Mouse (Mus musculus): ENCODE data around the gene Srpk3. TPM values are rescaled to one million over a fixed set of nuclear protein-coding genes. Genes with fewer than 3 reads are reported as not detected.
"Not testable (repeated sequence)": the region's sequence is repeated elsewhere in the genome, so short reads cannot be mapped to it uniquely, and the experiment has no call there.

The Srpk3 gene
- 1 to 10 TPM; 5.1 to 5.8 TPM for total RNA-seq (2021)

DNA sequence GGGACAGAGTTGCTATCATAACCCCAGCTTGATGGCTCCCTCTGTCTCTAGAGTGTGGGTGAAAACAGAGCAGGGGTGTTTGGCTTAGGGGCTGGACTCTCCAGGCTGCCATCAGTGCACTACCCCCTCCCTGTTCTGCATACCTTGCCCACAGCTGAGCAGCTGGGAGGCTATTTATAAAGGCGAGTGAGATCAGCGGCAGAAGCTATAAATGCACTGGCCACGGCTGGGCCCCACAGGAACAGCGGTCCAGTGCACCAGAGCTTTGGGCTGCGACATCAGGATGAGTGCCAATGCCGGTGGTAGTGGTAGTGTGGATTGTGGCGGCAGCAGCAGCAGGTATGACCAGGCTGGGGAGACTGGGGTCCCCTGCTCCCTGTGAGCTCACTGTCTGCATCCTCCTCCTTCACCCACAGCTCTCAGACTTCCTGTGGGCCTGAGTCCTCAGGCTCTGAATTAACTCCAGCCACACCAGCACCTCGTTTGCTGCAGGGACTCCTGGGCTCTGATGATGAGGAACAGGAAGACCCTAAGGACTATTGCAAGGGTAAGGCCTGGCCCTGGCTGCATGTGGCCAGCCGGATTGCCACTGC lies at the start of gene Srpk3:
Srpk3 (plus strand) TSS at position 238 of the 593 bp plus-strand sequence.
- DNase-seq, result no peak

DNA sequence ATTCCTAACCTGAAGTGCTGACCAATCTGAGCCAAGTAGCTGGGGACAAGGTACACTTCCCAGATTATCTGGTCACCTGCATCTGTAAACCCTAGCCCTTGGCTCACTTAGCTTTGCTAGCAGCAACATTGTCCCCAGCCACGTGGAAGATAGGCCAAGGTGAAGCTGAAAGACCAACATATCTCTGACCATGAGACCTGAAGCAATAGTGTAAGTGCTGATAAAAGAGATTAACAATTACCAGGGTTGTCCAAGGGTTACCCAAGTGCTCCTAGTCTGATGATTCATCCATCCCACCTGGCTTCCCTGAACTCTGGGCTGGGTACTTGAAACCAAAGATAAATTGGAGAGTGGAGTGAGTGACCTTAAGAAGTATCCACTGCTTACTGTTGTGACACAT lies 43.3 kb upstream of the Srpk3 start:
- DNase-seq, result no peak

GRCm38 (mm10) chrX:73738155-73738554 lies 36.0 kb upstream of the Srpk3 start:
- no peak for DNase-seq

GRCm38 (mm10) chrX:73739151-73739550 lies 35.1 kb upstream of the Srpk3 start:
- DNase-seq, result no peak

GRCm38 (mm10) chrX:73739841-73740240 lies 34.4 kb upstream of the Srpk3 start:
- not testable (repeated sequence) for DNase-seq

GRCm38 (mm10) chrX:73744774-73745481 lies 29.3 kb upstream of the Srpk3 start:
- no peak for DNase-seq

DNA sequence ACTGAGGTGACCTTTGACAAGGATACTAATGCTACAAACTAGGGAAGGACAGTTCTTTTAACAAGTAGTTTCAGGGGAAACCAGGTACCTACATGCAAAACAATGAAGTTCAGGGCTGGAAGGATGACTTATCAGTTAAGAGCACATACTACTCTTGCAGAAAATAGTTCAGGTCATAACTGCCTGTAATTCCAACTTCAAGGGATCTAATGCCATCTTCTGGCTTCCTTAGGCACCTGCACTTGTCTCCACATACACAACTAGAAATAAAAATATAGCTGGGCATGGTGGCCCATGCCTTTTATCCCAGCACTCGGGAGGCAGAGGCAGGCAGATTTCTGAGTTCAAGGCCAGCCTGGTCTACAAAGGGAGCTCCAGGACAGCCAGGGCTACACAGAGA lies 25.2 kb upstream of the Srpk3 start:
- DNase-seq, result no peak

DNA sequence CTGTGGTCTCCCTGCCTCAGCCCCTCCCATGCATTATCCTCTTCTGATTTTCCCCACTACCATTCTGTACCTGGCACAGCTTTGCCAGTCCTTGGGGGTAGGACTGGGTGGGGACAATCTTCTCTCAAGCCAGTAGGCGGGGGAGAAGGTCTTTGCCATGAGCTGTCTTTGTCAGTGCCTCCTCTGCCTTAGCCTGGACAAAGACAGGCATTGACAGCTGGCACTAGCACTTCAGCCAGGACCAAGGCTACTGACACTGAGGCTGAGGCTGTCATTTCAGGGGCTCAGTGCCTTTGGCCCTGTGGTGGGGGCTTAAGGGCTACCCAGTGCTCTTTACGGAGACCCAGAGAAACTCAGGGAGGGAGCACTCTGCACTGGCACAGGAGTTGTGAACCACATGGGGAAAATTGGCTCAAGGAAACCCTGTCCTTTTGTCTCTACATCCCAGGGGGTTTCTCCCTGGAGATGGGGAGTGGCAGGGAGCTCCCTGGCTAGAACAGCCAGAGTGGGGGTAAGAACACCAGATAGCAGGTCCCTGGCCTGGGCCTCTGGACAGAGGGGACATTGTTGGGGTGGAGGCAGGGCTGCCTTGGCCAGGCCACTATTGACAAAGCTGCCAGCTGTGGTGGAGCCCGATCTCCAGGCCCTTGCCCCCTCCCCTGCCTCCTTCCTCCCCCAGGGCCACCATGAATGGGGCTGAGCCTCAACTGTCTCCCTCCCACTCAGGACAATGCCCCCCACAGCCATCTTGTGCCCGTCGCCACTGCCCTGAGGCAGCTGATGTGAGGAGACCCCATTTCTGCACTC lies 17.7 kb upstream of the Srpk3 start, which contains the start of gene Plxnb3:
Plxnb3 (plus strand) TSS at position 757 of the 807 bp plus-strand sequence.
- peak; percentile 27 for DNase-seq

DNA sequence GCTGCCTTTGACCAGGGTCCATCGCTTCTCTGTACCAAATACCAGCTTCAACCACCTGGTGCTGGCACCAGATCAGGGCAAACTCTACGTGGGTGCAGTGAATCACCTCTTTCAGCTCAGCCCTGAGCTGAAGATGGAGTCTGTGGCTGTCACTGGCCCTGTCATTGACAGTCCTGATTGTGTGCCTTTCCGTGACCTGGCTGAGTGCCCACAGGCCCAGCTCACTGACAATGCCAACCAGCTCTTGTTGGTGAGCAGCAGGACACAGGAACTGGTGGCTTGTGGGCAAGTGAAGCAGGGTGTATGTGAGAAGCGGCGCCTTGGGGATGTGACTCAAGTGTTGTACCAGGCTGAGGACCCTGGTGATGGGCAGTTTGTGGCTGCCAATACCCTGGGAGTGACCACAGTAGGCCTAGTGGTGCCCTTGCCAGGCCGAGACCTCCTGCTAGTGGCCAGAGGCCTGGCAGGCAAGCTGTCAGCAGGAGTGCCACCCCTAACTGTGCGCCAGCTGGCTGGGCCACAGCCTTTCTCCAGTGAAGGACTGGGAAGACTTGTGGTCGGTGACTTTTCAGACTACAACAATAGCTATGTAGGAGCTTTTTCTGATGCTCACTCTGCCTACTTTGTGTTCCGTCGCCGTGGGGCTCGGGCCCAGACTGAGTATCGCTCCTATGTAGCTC lies 15.5 kb upstream of the Srpk3 start:
- DNase-seq, result peak in 1 of 2 experiments; percentile 29

GRCm38 (mm10) chrX:73765311-73765710 lies 8.9 kb upstream of the Srpk3 start:
- DNase-seq, result no peak

- no peak for DNase-seq
These were observed 6.9 kb upstream of the Srpk3 start for GRCm38 (mm10) chrX:73767267-73767666.

DNA sequence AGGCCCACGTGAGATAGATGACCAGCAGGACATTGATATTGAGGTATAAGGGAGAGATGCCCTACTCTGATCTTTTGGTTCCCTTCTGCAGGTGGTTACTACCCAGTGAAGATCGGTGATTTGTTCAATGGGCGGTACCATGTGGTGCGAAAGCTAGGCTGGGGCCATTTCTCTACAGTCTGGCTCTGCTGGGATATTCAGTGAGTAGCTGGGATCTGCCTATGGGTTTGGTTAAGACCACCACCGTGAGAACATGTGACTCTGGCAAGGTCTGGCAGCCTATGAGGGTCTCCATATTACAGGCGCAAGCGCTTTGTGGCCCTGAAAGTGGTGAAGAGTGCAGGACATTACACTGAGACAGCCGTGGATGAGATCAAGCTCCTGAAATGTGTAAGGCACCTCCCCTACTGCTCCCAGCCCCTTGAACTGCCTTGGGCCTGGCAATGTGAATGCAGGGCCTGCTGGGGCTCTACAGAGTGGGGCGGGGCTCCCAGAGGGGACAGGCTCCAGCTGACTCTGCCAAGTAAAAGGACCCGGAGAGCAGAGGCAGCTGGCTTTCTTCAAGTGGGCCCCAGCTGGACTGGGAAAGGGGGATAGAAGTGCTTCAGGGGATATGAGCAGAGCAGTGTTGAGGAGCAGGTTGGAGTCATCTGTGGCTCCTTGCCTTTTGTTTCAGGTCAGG lies 738 bp downstream of the Srpk3 start:
- DNase-seq, result no peak

- DNase-seq, result no peak
These were observed 8.0 kb downstream of the Srpk3 start for GRCm38 (mm10) chrX:73782227-73782626.

- no peak for DNase-seq
These were observed 11.5 kb downstream of the Srpk3 start for GRCm38 (mm10) chrX:73785666-73786065.

GRCm38 (mm10) chrX:73786364-73787224 lies 12.4 kb downstream of the Srpk3 start, which contains the start of the genes Idh3g and Ssr4:
Idh3g (minus strand) TSS chrX:73786897.
Ssr4 (plus strand) TSS chrX:73787028.
- DNase-seq, result peak; percentile 91 to 93

DNA sequence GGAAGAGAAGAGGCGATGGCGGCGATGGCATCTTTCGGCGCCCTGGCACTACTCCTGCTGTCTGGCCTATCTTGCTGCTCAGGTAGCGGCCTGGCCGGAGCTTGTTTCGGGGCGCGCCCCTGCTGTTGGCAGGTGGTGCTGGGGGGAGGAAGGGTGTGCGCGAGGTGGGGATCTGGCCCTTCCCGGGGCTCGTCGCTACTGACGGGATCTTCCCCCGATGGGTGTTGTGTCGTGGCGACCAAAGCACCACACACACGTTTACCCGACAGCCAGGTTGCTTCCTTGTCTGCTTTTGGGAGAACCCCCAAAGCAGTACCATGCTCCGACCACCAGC lies 13.0 kb downstream of the Srpk3 start:
- DNase-seq, result no peak

DNA sequence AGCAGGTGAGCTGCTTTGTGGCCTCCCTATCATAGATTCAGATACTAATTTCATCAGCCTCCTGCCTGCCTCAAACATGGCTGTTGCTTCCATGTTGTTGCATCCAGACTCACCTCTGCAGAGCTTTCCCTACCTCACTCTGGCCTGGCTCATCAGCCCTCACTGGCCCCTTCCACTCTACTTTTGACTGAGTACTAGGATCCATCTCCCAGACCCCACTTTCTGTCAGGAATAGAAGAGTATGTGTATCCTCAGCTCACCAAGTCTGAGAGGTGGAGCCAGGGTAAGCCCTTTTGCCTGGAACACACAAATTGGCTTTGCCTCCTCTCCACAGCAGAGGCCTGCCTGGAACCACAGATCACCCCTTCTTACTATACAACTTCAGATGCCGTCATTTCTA lies 14.3 kb downstream of the Srpk3 start:
- no peak for DNase-seq

DNA sequence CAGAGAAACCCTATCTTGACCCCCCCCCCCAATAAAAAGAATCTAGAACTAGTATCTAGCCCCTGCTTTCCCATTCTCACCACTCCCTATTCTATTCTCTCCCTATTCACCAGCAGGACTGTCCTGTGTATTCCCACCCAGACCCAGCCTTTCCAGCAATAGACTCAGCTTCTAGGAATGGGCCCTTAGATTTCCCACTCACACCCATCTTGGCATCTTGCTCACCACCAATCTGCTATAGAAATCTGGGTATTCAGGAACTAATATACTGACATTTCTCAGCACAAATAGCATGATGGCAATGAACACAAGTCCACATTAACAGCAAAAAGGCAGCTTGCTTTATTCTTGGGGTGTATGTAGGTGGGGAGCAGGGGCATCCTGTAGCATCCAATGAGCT lies 18.8 kb downstream of the Srpk3 start:
- no peak for DNase-seq

DNA sequence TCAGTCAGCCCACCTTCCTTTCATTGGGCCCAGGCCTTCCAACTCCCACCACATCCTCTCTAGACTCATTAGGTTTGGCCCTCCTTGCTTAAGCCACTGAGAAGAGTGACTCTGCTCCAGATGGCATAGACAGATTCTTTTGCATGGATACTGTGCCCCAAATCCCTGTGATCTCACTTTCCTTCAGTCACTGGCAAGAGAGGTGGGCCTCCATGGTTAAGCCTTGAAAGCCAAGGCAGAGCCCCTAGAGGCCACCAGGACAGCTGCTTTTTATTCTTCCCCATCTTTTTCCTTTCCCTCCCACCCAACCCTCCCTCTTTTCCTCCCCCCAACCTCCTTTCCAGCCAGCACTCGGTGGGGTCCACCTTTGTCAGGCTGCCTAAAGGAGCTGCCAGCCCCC lies 19.3 kb downstream of the Srpk3 start:
- no peak for DNase-seq

DNA sequence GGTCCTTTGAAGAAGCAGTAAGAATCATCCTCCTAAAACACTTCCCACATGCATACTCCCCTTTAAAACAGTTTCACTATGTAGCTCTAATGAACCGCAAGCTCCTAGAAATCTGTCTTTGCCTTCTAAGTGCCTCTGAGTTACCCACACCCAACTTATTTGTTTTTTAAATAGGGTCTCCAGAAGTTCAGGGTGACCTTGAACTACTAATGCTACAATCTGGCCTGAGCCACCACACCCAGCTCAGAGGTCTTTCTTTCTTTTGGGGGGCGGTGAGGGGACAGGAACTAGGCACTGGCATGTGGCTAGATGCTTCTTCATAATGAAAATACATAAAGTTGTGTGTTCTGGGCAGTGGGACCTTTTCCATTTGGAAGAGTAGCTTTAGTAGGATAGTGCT lies 23.3 kb downstream of the Srpk3 start:
- DNase-seq, result no peak

DNA sequence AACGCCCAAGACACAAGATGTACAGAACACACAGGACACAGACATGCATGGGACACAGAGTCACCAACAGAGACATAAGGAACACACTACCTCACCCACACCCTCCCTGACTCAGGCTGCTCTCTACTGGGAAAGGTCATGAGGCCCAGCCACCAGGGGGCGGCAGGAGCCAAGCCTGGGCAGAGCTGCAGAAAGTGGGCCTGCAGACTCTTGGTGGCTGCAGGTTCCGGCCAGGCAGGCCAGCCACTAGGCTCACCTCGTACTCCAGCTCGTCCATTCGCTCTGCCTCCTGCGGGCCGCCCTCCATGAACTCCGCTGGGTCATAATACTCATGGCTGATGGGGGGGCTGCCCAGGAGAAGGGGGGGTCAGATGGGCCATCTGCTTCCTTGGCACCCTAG lies 24.3 kb downstream of the Srpk3 start:
- DNase-seq, result no peak

All from layer of hippocampus, postnatal 36 days (tissue).